Mouse (Mus musculus) natural killer cell, adult 2 months (primary cell): ENCODE results near the gene Fgf14.
"Not testable (repeated sequence)": the region's sequence is repeated elsewhere in the genome, so short reads cannot be mapped to it uniquely, and the experiment has no call there.

Experiments
- DNase-seq, 2 experiments: peaks; one replicate each; pipeline ENCODE4 v3.0.0; 2022; ENCODE audit warnings: low spot score in 2 of 2

The Fgf14 gene

GRCm38 (mm10) chr14:124676506-124677177, at the start of gene Fgf14:
Fgf14 (minus strand) TSS chr14:124677127.
- no peak for DNase-seq

- DNase-seq: no peak
Observed at GRCm38 (mm10) chr14:124677379-124677778, 452 bp upstream of the Fgf14 start.

GRCm38 (mm10) chr14:124675654-124676505, 1.0 kb downstream of the Fgf14 start:
- no peak for DNase-seq

- DNase-seq: no peak
Observed at GRCm38 (mm10) chr14:124675142-124675653, 1.7 kb downstream of the Fgf14 start.

GRCm38 (mm10) chr14:124674536-124675141, 2.3 kb downstream of the Fgf14 start:
- DNase-seq: no peak

GRCm38 (mm10) chr14:124669739-124670138, 7.2 kb downstream of the Fgf14 start:
- no peak for DNase-seq

- DNase-seq: no peak
Observed at GRCm38 (mm10) chr14:124642822-124643221, 34.1 kb downstream of the Fgf14 start.

GRCm38 (mm10) chr14:124634881-124635280, 42.0 kb downstream of the Fgf14 start:
- DNase-seq: no peak

- no peak for DNase-seq
Observed at GRCm38 (mm10) chr14:124613473-124613872, 63.5 kb downstream of the Fgf14 start.

- no peak for DNase-seq
Observed at GRCm38 (mm10) chr14:124606036-124606711, 70.8 kb downstream of the Fgf14 start.

- no peak for DNase-seq
Observed at GRCm38 (mm10) chr14:124605031-124605743, 71.7 kb downstream of the Fgf14 start.

GRCm38 (mm10) chr14:124576571-124576970, 100.4 kb downstream of the Fgf14 start:
- no peak for DNase-seq

GRCm38 (mm10) chr14:124575130-124575885, 101.6 kb downstream of the Fgf14 start:
- DNase-seq: no peak

GRCm38 (mm10) chr14:124566445-124566844, 110.5 kb downstream of the Fgf14 start:
- no peak for DNase-seq

GRCm38 (mm10) chr14:124561544-124561943, 115.4 kb downstream of the Fgf14 start:
- DNase-seq: no peak

- DNase-seq: no peak
Observed at GRCm38 (mm10) chr14:124536106-124536505, 140.8 kb downstream of the Fgf14 start.

- not testable (repeated sequence) for DNase-seq
Observed at GRCm38 (mm10) chr14:124535376-124535775, 141.6 kb downstream of the Fgf14 start.

- no peak for DNase-seq
Observed at GRCm38 (mm10) chr14:124532051-124532450, 144.9 kb downstream of the Fgf14 start.

- no peak for DNase-seq
Observed at GRCm38 (mm10) chr14:124512009-124512408, 164.9 kb downstream of the Fgf14 start.

GRCm38 (mm10) chr14:124488971-124489370, 188.0 kb downstream of the Fgf14 start:
- no peak for DNase-seq
